Mouse (Mus musculus) left cerebral cortex, postnatal 4 days (tissue): ENCODE measurements around the gene Ttbk1. TPM values are rescaled to one million over a fixed set of nuclear protein-coding genes. Genes with fewer than 3 reads are reported as not detected.
"Not testable (repeated sequence)": the region's sequence is repeated elsewhere in the genome, so short reads cannot be mapped to it uniquely, and the experiment has no call there.

Source experiments
- DNase-seq: peaks from one replicate; pipeline ENCODE4 v3.0.0-alpha.2; 2022
- intact Hi-C: fragments of 180-260 bp; cut with DNase I; formaldehyde crosslinking; loops from one replicate; pipeline ENCODE4 v1.15.1; 2025
- total RNA-seq, 2 experiments: library from RNA; stranded (reverse); gene quantifications; 2 replicates each; pipeline ENCODE4 v1.2.3; 2021

Gene Ttbk1
- total RNA-seq = 10 to 100 TPM; 86.7 to 88.6 TPM

DNA sequence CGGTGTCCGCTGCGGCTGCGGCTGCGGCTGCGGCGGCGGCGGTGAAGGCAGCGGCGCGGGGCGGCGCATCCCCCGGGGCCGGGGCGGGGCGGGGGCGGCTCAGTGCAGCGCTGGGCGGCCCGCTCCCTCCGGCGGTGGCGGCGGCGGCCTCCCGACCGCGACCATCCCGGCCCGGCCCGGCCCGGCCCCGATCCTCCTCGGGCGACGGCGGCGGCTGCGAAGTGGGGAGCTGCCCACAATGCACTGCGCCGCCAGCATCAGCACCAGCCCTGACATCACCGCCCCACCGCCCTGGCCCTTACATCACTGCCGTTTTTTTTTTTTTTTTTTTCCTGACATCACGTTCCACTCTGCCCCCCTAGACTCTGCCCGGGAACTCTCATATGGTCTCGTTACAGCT is at the start of gene Ttbk1:
Gene Ttbk1 (minus strand): TSS at position 245 of the 400 bp plus-strand sequence.
- DNase-seq = peak; percentile 65
- intact Hi-C loops = no loop called here

GRCm38 (mm10) chr17:46525579-46526307 is 38.3 kb upstream of the Ttbk1 start:
- intact Hi-C loops = no loop called here
- peak; percentile 84 for DNase-seq

GRCm38 (mm10) chr17:46525065-46525464 is 37.6 kb upstream of the Ttbk1 start:
- intact Hi-C loops = no loop called here
- no peak for DNase-seq

GRCm38 (mm10) chr17:46521963-46522668 is 34.6 kb upstream of the Ttbk1 start:
- intact Hi-C loops = no loop called here
- no peak for DNase-seq

DNA sequence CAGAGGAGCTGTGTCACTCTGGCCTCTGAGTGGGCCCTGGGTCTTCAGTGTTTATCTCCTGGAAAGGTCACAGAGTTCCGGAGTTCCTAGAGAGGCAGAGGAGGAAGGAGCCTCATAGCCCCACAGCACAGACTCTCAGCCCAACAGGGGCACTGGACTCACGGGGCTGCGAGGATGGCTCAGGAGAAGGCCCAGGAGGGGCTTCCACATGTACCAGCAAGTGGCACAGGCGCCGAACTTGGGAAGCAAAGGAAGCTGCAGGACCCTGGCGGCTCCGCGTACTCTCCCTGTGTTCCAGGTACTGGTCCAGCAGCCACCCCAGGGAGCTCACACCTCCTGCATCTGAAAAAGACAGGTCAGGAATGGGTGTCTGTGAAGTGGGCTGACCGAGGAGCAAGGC is 33.7 kb upstream of the Ttbk1 start:
- intact Hi-C loops = no loop called here
- no peak for DNase-seq

- intact Hi-C loops = no loop called here
- DNase-seq = no peak
Measured at GRCm38 (mm10) chr17:46520385-46520979, 33.0 kb upstream of the Ttbk1 start.

DNA sequence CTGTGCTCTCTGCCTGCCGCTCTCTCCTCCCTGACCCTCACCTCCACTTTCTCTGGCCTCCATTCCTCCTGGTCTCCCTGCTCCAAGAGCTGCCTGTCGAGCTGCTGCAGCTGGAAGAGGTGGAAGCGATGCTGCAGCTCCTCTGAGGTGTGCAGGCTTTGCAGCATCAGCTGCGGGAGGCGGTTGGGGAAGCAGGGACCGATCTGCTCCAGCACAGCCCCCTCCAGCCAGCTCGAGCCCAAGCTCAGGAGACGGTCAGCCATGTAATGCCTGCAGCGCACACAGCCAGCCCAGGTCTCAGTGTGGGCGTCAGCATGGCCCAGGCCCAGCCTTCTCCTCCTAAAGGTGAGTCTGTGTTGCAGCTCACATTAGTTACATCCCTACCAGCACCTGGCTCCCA is 32.5 kb upstream of the Ttbk1 start:
- no peak for DNase-seq
- intact Hi-C loops = no loop called here

- intact Hi-C loops = no loop called here
- no peak for DNase-seq
Measured at GRCm38 (mm10) chr17:46513329-46513728, 25.9 kb upstream of the Ttbk1 start.

DNA sequence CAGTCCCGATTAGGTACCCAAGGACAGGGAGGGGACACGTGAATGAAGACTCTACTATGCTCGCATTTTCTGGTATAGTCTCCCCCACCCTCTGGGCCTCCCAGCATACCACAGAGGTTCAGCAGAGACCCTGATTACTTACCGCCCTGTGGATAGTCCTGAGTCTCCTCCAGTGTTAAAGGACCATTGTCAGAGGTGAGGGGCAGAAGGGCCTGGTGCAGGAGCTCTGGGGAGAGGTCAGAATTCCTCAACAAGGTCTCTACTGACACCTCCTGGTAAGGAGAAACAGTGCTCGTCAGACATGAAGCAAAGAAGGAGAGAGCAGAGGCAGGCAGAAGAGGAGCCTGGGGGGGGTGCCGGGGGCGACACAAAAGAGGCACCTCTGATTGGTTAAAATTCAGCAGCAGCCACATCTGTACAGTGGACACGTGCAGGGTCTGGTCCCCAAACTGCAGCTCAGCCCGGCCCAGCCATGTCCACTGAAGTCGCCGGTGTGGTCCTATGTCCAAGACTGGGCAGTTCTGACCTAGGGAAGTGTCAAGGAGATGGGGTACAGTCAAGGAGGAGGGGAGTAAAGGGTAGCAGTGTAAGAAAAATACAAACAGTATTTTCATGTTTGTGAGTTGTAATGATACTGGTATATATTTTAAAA is 23.7 kb upstream of the Ttbk1 start:
- intact Hi-C loops = no loop called here
- no peak for DNase-seq

- no peak for DNase-seq
- intact Hi-C loops = no loop called here
Measured at GRCm38 (mm10) chr17:46505617-46506016, 18.1 kb upstream of the Ttbk1 start.

- no peak for DNase-seq
- intact Hi-C loops = no loop called here
Measured at GRCm38 (mm10) chr17:46503847-46504638, 16.6 kb upstream of the Ttbk1 start.

GRCm38 (mm10) chr17:46502775-46503174 is 15.3 kb upstream of the Ttbk1 start:
- intact Hi-C loops = no loop called here

DNA sequence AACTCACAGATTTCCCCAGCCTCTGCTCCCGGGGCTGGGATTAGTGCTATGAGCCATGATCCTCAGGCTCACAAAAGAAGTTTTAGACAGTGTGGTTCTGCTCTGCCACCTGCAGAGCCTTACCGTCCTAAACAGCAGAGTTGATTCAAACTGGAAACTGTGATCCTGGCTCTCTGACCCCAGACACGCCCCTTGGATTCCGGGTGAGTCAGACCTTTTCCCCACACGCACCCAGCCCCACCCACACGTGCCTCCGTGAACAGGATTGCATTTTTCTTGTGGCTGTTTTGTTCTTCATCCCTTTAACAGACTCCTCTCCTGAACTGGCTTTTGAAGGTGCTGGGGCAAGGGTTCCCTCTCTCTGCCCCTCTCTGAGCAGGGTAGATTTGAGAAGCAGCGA is 10.5 kb upstream of the Ttbk1 start:
- DNase-seq = no peak
- intact Hi-C loops = no loop called here

More at GRCm38 (mm10) chr17:46502775-46503174, 15.3 kb upstream of the Ttbk1 start:
- no peak for DNase-seq

DNA sequence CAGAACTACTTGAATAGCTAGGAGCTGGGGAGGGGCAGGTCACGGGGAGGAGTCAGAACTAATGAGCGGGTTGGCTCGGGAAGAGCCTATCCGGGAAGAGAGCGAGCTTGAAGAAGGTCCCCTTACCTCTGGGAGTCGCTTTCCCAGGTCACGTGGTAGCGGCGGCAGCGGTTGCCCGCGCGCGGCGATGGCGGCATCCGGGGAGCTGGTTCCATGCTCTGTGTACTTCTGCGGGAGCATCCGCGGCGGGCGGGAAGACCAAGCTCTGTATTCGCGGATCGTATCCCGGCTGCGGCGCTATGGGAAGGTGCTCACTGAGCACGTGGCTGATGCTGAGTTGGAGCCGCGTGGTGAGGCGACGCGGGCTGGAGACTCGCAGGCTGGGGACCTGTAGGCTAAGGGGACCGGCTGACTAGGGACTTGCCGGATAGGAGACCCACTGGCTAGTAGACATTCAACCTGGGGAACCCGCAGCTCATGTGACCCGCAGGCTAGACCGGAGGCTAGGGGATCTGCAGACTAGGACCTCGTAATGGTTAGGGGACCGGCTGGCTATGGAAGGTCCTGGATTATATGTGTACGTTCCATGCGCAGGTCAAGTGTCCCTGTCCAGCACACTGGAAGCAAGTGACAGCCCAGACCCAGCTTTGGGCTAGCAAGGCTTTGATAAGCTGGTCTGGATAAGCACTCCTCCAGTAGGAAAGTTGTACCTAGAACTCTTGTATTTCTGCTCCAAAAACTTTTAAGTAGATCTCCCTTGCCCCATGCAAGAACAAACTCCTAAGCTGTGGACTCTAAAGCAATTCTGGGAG is 9.4 kb upstream of the Ttbk1 start, which contains the start of gene Dnph1:
Gene Dnph1 (plus strand): TSS at position 89 of the 812 bp plus-strand sequence.
- intact Hi-C loops = no loop called here
- peak; percentile 88 for DNase-seq

DNA sequence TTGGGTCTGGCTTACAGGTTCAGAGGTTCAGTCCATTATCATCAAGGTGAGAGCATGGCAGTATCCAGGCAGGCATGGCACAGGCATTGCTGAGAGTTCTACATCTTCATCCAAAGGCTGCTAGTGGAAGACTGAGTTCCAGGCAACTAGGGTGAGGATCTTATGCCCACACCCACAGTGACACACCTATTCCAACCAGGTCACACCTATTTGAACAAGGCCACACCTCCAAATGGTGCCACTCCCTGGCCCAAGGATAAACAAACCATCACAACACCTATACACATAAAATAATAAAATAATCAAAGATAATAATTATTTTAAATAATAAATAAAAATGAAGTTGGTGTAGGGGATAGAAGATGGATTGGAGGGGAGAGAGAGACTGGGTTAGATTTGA is 8.6 kb upstream of the Ttbk1 start:
- DNase-seq, intact Hi-C loops: not testable (repeated sequence)

DNA sequence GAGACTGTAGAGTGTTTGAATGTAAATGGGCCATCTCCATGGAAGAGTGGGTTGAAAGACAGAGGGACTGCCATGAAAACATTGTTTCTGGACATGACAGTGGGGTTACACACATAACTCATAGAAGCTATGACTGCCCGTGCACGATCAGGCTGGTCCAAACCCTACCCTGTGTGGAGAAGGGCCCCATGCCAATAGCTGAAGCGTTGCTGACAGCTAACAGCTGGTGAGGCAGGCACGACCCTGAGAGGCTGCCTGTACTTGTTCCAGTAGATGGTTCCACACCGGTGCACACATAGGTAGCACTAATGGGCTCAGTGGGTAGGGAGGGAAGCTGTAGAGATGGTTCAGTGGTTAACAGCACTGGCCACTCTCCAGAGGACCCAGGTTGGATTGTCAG is 8.0 kb upstream of the Ttbk1 start:
- intact Hi-C loops = no loop called here
- DNase-seq = peak; percentile 34

DNA sequence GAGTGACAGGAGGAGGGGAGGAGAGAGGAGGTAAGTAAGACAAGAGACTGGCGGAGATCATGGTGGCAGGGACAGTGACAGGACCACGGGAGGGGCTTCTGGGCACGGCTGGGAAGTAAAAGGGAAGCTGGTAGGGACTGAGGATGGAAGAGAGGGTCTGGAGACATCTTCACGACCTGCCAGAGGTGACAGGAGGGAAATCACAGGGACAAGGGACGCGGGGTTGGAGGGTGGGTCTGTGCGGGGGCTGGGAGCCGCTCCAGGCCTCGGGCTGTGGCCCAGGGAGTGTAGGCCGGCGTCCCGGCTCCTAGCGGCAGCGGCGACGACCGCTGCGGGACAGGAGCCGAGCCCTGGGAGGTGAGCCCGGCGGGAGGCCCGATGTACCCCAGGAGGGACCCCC is 480 bp downstream of the Ttbk1 start:
- intact Hi-C loops = no loop called here
- peak; percentile 25 for DNase-seq

DNA sequence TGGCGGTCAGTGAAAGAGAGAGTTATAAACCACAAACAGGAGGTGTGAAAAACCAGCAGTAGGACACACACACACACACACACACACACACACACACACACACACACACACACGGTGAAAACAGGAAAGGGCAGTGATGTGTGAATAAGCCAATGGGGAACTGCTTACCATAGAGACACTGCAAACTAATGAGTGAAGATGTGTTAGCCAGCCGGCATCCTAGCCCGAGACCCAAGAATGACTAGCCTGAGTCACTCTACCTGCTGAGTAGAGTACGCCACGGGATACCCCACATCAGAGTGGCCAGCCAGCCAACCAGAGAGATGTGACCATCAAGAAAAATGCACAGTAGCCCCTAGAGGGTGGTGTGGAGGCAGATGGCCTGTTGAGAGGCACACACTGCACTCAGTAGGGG is 3.0 kb downstream of the Ttbk1 start:
- intact Hi-C loops = no loop called here
- DNase-seq = no peak

DNA sequence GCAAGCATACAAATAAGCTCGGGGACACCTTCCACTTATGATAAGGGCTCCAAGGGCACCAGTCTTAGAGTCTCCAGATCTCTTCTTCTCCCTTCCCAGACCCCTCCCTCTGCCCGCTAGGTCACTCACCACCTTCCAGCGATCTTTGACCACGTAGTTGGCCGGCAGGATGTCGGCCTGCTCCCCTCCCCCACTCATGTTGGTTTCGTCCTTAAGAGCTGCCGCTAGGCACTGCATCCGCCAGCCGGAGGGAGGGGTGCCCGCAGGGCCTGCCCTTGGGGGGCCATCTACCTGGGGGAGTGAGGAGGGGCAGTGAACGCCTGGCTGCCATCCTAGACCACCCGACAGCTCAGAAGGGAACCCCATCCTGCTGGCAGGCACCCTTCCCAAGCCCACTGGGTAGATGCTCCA is 3.4 kb downstream of the Ttbk1 start:
- intact Hi-C loops = no loop called here
- peak; percentile 27 for DNase-seq

GRCm38 (mm10) chr17:46483561-46484001 is 3.9 kb downstream of the Ttbk1 start:
- intact Hi-C loops = no loop called here
- peak; percentile 46 for DNase-seq
